Mouse (Mus musculus) liver, embryonic 15.5 days (tissue): ENCODE data around the gene Nynrin. TPM values are rescaled to one million over a fixed set of nuclear protein-coding genes. Genes with fewer than 3 reads are reported as not detected.

ENCODE experiments used
- ATAC-seq: fragments of 200-750 bp; cut with Nextera tagmentation; 2 replicates; pipeline ENCODE4 v1.8.0; 2017; ENCODE audit warnings: moderate number of reproducible peaks, mild to moderate bottlenecking, moderate library complexity; ENCODE audit not compliant: insufficient read depth
- H3K27ac ChIP-seq: fragments of 300-500 bp; sonication (generic); replicated peaks from 2 replicates; pipeline ENCODE4 v1.5.1; 2015; ENCODE audit warnings: mild to moderate bottlenecking, inconsistent platforms
- H3K27me3 ChIP-seq: fragments of 300-500 bp; sonication (generic); 2 replicates; pipeline ENCODE4 v1.6.1; 2015; ENCODE audit warnings: mild to moderate bottlenecking, inconsistent platforms
- H3K36me3 ChIP-seq: fragments of 300-500 bp; sonication (generic); replicated peaks from 2 replicates; pipeline ENCODE4 v1.6.1; 2015; ENCODE audit warnings: moderate library complexity, mild to moderate bottlenecking, inconsistent platforms
- H3K4me1 ChIP-seq: fragments of 300-500 bp; sonication (generic); replicated peaks from 2 replicates; pipeline ENCODE4 v1.6.1; 2015; ENCODE audit warnings: inconsistent platforms
- H3K4me2 ChIP-seq: fragments of 300-500 bp; sonication (generic); 2 replicates; pipeline ENCODE4 v1.6.1; 2015; ENCODE audit warnings: moderate library complexity, mild to moderate bottlenecking, inconsistent platforms
- H3K4me3 ChIP-seq: fragments of 300-500 bp; sonication (generic); replicated peaks from 2 replicates; pipeline ENCODE4 v1.5.1; 2015; ENCODE audit warnings: mild to moderate bottlenecking, inconsistent platforms
- H3K9ac ChIP-seq: fragments of 300-500 bp; sonication (generic); 2 replicates; pipeline ENCODE4 v1.6.1; 2015; ENCODE audit warnings: moderate library complexity, mild to moderate bottlenecking, inconsistent platforms
- H3K9me3 ChIP-seq: fragments of 300-500 bp; sonication (generic); replicated peaks from 2 replicates; pipeline ENCODE4 v1.6.1; 2016; ENCODE audit warnings: inconsistent platforms
- WGBS: fragments of 180-500 bp; shearing (Covaris S2); methylation state at CpG from one replicate; pipeline ENCODE4 v1.1.7; 2015; ENCODE audit warnings: mixed read lengths; ENCODE audit not compliant: insufficient replicate concordance; 5-methylcytosine and 5-hydroxymethylcytosine counted together
- polyA plus RNA-seq: library from polyadenylated mRNA; unstranded; fragments of >200 nt; fragmentation: Nextera tagmentation; extraction: Ambion mirVana; gene quantifications from 2 replicates; pipeline ENCODE4 v1.2.1, GENCODE M21; 2015

Nynrin gene
- polyA plus RNA-seq, 1 experiment from 2014 or later, result 2.0 TPM

DNA sequence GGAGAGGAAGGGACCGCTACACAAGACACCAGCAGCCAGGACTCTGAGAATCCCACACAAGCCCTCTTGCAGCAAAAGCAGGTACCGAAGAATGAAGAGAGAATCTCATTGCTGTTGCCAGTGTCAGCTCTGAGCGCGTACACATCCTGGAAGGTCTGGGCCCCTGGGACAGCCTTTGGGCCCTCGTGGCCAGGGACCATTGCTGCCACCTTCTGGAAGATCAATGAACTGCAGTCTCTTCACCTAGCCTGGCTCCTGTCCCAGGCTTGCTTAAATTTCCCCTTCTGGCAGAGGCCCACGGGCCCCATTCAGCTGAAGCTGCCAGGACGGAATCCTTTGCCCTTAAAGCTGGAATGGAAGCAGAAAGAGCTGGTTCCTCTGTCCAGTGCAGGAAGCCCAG lies 10.0 kb downstream of the Nynrin start:
- Histone ChIP-seq H3K4me1 (peaks cover 20% of the 10 kb centered on the region; the same call in 1 of the 2 replicates), H3K27me3 (no peaks in the 10 kb centered on the region), H3K4me2 (no peak overlapping the region), H3K36me3 (0 out of 2 replicates have a peak, but pooled peaks cover 13% of the 10 kb centered on the region), H3K9ac (no peak overlapping the region), H3K4me3 (no peak overlapping the region), H3K9me3 (no peaks in the 10 kb centered on the region), H3K27ac (no peak overlapping the region)
- 37% methylated on average over 7 of the region's 7 CpGs for WGBS
- peak; percentile 49; the same call in 1 of the 2 replicates for ATAC-seq

DNA sequence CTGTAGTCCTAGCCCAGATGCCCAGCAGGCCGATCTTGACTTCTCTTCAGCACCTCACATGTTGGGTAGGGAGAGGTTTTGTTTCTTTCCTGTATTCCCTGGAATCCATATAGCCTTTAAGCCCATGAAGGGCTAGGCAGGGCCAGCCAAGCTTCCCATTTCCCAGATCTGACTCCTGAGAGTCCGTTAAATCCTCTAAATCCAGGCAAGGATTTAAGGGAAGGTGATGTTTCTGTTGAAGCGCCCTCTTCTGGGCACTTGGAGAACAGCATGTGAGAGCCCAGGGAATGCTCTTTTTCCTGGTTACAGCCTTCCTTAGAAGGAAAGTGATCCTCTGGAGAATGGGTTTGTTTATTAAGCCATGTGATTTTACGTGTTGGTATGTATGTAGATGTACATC lies 13.2 kb downstream of the Nynrin start:
- no peak for ATAC-seq
- H3K27ac ChIP-seq, result no peak overlapping the region
- no peak overlapping the region for H3K4me3 ChIP-seq
- H3K36me3 ChIP-seq, result peaks cover 21% of the 10 kb centered on the region; the same call in 1 of the 2 replicates
- WGBS, result 31% methylated on average over 4 of the region's 4 CpGs
- peaks cover 8% of the 10 kb centered on the region; the same call in 1 of the 2 replicates for H3K4me1 ChIP-seq
- H3K4me2 ChIP-seq, result no peak overlapping the region
- no peaks in the 10 kb centered on the region for H3K27me3 ChIP-seq
- H3K9me3 ChIP-seq, result no peaks in the 10 kb centered on the region
- H3K9ac ChIP-seq, result no peak overlapping the region

DNA sequence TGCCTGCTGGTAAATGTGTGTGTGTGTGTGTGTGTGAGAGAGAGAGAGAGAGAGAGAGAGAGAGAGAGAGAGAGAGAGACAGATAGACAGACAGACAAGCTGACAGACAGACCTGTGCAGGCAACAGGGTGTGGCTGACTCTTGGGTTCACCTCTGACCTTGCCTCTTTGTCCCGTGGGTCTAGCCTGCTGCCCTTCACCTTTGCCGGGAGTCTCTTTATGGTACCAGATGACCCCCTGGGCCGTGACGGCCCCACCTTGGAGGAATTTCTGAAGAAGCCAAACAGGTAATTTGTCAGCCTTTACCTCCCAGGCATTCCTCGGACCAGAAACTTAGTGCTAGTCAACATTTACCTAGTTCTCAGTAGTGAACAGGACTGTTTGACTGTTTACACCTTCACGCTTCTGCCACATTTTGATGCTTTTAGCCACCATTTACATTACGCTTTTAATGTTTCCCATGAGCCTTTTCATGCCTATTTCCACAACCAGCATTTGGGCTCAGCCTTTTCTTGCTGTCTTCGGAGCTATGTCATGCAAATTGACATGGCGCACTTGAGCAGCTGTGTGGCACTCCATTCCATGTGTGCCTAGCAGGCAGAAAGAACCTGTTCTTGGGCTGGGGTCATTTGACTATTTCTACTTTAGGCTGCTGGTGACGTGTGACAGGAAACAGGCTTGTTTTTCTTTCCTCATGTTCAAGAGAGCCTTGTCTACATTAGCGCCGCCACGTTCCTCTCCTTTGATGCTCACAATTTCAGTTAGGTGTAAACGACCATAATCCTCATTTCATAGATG lies 14.6 kb downstream of the Nynrin start:
- H3K27ac ChIP-seq, result no peak overlapping the region

DNA sequence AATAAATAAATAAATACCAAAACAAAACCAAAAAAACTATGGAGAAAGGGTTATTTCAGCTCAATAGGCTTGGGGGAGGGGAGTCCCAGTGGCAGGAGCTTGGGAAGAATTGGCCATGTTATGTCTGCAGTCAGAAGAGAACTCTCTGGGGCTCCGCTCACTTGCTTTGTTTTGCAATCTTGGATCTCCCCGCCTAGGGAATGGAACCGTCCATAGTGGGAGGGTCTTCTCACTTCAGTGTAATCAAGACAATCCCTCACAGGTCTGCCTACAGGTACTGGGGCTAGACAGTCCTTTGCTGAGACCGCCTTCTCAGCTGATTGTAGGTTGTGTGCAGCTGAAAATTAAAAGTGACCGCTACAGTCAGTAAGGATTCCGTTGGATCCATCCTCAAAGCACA lies 15.7 kb downstream of the Nynrin start:
- Histone ChIP-seq H3K9me3 (no peaks in the 10 kb centered on the region), H3K4me2 (no peak overlapping the region), H3K4me3 (no peak overlapping the region), H3K36me3 (peaks cover 21% of the 10 kb centered on the region; the same call in 1 of the 2 replicates), H3K27ac (no peak overlapping the region), H3K27me3 (no peaks in the 10 kb centered on the region), H3K4me1 (peaks cover 14% of the 10 kb centered on the region; the same call in 1 of the 2 replicates), H3K9ac (no peak overlapping the region)
- ATAC-seq, result no peak
- WGBS, result 85% methylated on average over 6 of the region's 6 CpGs

More for the DNA sequence above, 14.6 kb downstream of the Nynrin start:
- H3K9me3 ChIP-seq, result no peaks in the 10 kb centered on the region
- WGBS, result 73% methylated on average over 14 of the region's 14 CpGs
- H3K4me2 ChIP-seq, result no peak overlapping the region
- H3K27me3 ChIP-seq, result no peaks in the 10 kb centered on the region
- H3K36me3 ChIP-seq, result peaks cover 24% of the 10 kb centered on the region; the same call in 1 of the 2 replicates
- no peak for ATAC-seq
- peaks cover 10% of the 10 kb centered on the region; the same call in 1 of the 2 replicates for H3K4me1 ChIP-seq
- H3K9ac ChIP-seq, result no peak overlapping the region
- no peak overlapping the region for H3K4me3 ChIP-seq

DNA sequence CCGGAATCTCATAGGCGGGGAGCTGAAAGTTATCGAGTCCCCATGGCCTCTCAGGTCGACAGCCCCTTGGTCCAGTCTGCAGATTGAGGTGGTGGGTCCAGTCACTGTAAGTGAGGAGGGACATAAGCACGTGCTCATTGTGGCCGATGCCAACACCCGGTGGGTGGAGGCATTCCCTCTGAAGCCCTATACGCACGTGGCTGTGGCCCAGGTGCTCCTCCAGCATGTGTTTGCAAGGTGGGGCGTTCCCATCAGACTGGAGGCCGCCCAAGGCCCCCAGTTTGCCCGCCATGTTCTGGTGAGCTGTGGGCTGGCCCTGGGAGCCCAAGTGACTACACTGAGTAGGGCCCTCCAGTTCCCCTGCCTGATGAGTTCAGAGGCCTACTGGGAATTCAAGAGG lies 18.2 kb downstream of the Nynrin start:
- H3K27ac ChIP-seq, result no peak overlapping the region
- H3K9ac ChIP-seq, result no peak overlapping the region
- H3K9me3 ChIP-seq, result no peaks in the 10 kb centered on the region
- no peak overlapping the region for H3K4me3 ChIP-seq
- peaks cover 10% of the 10 kb centered on the region; the same call in 1 of the 2 replicates for H3K27me3 ChIP-seq
- no peak for ATAC-seq
- peaks cover 19% of the 10 kb centered on the region; the same call in 1 of the 2 replicates for H3K36me3 ChIP-seq
- 77% methylated on average over 12 of the region's 12 CpGs for WGBS
- H3K4me2 ChIP-seq, result no peak overlapping the region
- H3K4me1 ChIP-seq, result peaks cover 14% of the 10 kb centered on the region; the same call in 1 of the 2 replicates

DNA sequence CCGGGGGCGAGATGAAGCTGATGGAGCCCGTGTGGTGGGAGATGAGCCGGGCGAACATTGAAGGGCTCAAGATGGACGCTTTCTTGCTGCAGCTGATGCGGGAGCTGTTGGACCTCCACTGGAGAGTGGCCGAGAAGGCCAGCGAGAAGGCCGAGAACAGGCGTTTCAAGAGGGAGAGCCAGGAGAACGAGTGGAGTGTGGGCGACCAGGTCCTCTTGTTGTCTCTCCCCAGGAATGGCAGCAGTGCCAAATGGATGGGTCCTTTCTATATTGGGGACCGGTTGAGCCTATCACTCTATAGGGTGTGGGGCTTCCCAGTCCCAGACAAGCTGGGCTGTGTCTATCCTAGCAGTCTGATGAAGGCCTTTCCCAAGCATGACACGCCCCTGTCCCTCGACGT lies 18.7 kb downstream of the Nynrin start:
- Histone ChIP-seq H3K27me3 (peaks cover 13% of the 10 kb centered on the region; the same call in 1 of the 2 replicates), H3K27ac (no peak overlapping the region), H3K9ac (no peak overlapping the region), H3K4me3 (no peak overlapping the region), H3K36me3 (peaks cover 19% of the 10 kb centered on the region; the same call in 1 of the 2 replicates), H3K9me3 (no peaks in the 10 kb centered on the region), H3K4me2 (no peak overlapping the region), H3K4me1 (peaks cover 15% of the 10 kb centered on the region; the same call in 1 of the 2 replicates)
- ATAC-seq, result no peak
- WGBS, result 76% methylated on average over 17 of the region's 17 CpGs

DNA sequence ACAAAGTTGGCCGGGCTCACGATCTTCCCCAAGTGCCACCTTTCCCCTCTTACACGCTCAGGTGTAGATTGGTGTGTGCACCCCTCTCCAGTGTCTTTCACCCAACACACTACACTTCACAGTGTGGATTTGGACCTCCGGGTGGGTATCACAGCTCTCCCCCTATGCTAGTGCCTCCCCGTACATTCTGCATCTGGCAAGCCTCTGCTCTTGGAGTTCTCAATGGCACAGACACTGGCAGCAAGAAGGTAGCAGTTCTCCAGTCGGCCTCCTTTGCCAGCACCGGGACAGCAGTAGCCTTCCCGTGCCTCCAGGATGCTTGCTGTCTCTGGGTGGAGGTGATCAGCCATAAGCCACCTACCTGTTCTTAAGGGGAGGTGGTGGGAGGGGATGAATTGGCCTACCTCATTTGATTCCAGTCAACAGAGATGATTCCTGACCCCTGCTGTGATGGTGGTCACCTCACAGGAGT lies 19.5 kb downstream of the Nynrin start:
- Histone ChIP-seq H3K4me1 (peaks cover 22% of the 10 kb centered on the region), H3K9ac (no peak overlapping the region), H3K36me3 (peaks cover 18% of the 10 kb centered on the region; the same call in 1 of the 2 replicates), H3K9me3 (no peaks in the 10 kb centered on the region), H3K27me3 (peaks cover 20% of the 10 kb centered on the region; the same call in 1 of the 2 replicates), H3K4me3 (no peak overlapping the region), H3K27ac (no peak overlapping the region), H3K4me2 (peak overlapping the region; percentile 68; the same call in 1 of the 2 replicates)
- ATAC-seq, result no peak
- WGBS, result 74% methylated on average over 8 of the region's 8 CpGs

DNA sequence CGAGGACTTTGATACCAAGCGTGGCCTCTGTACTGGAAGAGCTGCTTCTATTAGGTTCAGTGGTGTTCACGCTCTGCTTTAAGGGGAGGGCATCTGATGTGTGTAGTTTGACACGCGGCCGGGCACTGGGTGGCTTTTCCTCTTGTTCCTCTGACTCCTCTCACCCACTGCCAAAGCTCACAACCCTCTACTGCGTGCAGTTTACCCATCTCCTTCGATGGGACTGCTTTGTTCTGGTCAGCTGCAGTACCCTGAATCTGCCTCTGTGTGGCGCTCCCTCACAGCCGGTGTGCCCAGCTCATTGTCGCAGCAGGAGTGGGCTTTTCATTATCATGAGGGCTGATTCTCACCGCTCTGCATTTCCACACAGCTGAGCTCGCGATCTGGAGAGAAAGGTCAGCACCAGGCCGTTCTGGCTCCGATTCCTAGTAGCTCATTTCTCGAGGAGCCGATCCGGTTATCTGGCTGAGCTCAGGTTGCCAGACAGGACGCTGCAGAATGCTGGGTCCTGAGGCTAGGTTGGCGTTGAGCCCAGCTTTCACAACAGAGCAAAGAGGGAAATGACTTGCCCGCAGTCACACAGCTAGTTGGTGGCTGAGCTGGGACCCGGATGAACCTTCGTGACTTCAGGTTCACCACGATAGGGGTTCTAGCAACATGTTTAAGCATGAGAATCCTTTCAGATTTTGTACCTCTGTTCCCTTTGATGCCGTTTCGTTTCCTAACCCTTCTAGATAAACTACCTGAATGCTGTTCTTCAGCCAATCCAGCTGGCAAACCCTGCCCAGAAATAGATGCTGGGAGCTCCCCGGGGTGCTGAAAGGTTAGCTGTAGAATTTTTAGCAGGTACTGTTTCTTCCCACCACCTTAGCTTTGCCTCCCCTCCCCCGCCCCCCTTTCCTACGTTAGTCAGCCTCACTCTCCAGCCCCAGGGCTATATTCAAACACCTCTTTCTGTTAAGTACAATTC lies 20.2 kb downstream of the Nynrin start:
- Histone ChIP-seq H3K27ac (no peak overlapping the region), H3K4me2 (peak overlapping the region; percentile 68), H3K36me3 (peaks cover 11% of the 10 kb centered on the region; the same call in 1 of the 2 replicates), H3K4me1 (peaks cover 25% of the 10 kb centered on the region), H3K4me3 (peak overlapping the region; percentile 36), H3K9me3 (no peaks in the 10 kb centered on the region), H3K27me3 (peaks cover 24% of the 10 kb centered on the region; the same call in 1 of the 2 replicates), H3K9ac (no peak overlapping the region)
- peak; percentile 47; the same call in 1 of the 2 replicates for ATAC-seq
- 11% methylated on average over 30 of the region's 30 CpGs for WGBS

DNA sequence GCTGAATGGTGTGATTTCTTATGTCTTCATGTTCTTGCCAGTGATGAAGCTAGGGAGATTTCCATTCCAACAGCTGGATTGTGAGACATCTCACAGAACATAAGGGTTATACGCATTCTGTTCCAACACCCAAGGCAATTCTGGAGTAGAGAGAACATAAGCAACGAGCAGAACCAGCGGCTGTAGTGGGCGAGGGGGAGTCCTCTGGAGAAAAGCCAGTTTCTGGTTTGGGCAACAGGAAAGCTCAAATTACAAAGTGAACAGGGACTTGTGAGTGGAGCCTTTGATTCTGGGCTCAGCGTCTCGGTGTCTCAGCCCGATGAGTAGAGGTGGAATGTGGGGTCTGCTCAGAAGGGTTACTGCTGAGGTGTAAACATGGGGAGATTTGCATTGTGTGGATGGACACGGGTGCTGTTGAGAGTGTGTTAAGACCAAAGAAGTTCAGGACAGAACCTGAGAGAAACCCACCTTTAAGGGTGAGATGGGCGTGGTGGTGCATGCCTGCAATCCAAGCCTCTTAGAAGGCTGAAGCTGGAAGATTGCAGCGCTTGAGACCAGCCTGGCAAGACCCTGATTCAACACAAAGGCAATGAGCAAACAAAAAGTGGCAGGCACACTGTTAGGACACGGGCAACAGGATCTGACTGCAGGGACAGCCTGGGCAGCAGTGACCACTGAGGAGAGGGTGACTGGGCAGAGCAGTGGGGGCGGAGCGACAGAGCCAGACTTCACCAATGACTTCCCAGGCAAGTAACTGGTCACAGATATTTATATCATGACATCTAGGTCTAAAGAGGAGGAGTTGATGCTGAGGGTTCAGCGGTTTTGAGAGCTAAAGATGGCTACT lies 23.9 kb downstream of the Nynrin start:
- Histone ChIP-seq H3K27me3 (peaks cover 24% of the 10 kb centered on the region; the same call in 1 of the 2 replicates), H3K36me3 (no peaks in the 10 kb centered on the region), H3K4me3 (no peak overlapping the region), H3K9ac (no peak overlapping the region), H3K4me2 (no peak overlapping the region), H3K27ac (no peak overlapping the region), H3K4me1 (peaks cover 32% of the 10 kb centered on the region), H3K9me3 (no peaks in the 10 kb centered on the region)
- no peak for ATAC-seq
- WGBS, result 25% methylated on average over 14 of the region's 14 CpGs
